Mouse (Mus musculus) heart, adult 2 months (tissue): ENCODE measurements at regions not wholly inside any gene's neighbourhood (a gene's known extent, or its start where the extent isn't known, plus 50 kb on each side); places are given as distances from the start of the nearest gene placed in this dataset.
A peak's percentile ranks its signal among the peaks of the same experiment; 100 is the strongest.

Source experiments
- CTCF ChIP-seq: fragments of 200-600 bp; IDR thresholded peaks from 2 replicates; pipeline ENCODE4 v1.8.1; 2022; ENCODE audit warnings: antibody characterized with exemption, mild to moderate bottlenecking, moderate library complexity
- EP300 ChIP-seq: fragments of 200-500 bp; IDR thresholded peaks from 2 replicates; pipeline ENCODE4 v1.6.1; 2011; ENCODE audit warnings: low read depth, low read length, control low read depth; ENCODE audit not compliant: insufficient read depth
- POLR2A ChIP-seq: fragments of 200-500 bp; IDR thresholded peaks from 2 replicates; pipeline ENCODE4 v1.6.1; 2011; ENCODE audit warnings: mild to moderate bottlenecking, low read depth, low read length, control low read depth; ENCODE audit not compliant: insufficient read depth

DNA sequence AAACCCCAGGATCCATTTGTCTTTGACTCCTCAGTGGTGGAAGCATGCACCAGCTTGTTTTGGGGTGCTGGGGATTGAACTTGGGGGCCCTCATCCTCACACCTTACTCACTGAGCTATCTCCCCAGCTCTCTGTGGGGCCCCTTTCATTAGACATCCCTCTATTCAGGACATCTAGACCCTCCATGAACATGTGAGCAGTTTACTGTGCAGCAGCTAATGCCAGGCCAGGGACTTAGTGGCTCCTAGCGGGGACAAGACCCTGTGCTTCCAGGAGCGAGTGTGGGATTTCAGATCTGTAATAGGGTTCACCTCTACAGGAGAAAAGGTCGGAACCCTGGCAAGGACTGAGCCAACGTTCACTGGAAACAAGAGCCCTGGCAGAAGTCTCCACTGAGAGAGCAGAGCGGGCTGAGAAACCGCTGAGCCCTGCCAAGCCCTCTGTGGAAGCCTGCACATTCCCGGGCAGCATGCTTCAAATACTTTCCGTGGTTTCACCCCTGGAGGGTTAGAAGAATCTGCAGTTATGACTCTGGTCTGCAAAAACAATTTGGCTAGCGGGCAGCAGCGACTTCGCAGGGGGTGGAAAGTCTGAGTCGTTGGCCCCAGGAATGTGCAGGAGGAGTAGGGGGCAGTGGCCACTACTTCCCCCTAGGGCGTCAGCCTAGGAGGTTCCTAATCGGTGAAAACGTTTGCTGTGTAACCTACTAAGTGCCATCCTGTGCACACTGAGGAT, 125.6 kb downstream of the Smad6 start:
- TF ChIP-seq CTCF: no peak
- TF ChIP-seq POLR2A: 0 out of 2 replicates have a peak, but pooled peaks have one; percentile 19
- peak; percentile 75; the same call in 1 of the 2 replicates for TF ChIP-seq EP300
